Mouse (Mus musculus) heart, postnatal 0 days (tissue): ENCODE measurements around the gene Pfdn5.

Experiments
- CTCF ChIP-seq: IDR thresholded peaks from 2 replicates; pipeline ENCODE4 v1.5.1; 2016; ENCODE audit warnings: antibody characterized with exemption, control low read depth, low read depth
- EP300 ChIP-seq: IDR thresholded peaks from 2 replicates; pipeline ENCODE4 v1.6.1; 2016; ENCODE audit warnings: antibody characterized with exemption, low read depth

- TF ChIP-seq CTCF, result no peak
- TF ChIP-seq EP300, result no peak
Observed at GRCm38 (mm10) chr15:102310074-102310845, 15.7 kb upstream of the Pfdn5 start.
